Mouse (Mus musculus): ENCODE results near the gene Rbp4. TPM values are rescaled to one million over a fixed set of nuclear protein-coding genes. Genes with fewer than 3 reads are reported as not detected.

Gene Rbp4
- 0.76 and 1.3 TPM in 2 replicates for polyA plus RNA-seq (2011; ENCODE audit: insufficient read length, low read depth, missing spikeins)

DNA sequence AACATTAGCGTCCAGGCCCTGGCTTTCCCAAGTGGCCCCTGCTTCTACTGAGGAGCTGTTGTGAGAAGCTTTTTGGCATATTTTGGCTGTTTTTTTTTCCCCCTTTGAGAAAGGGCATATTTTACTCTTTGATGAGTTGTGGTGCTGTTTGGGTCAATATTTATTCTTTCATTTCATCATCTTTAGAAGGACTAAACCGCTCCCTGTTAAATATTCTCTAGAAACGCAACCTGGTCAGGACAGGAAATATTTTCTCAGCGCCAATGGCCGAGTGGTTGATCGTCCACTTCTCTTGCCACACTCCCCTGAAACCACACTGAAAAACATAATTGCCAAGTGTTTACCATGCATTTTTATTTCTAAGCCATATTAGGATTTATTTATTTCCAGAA lies at the start of gene Rbp4:
Rbp4 (minus strand) TSS at position 63 of the 392 bp plus-strand sequence.
- Histone ChIP-seq H3K4me3 (ENCODE audit: insufficient read depth, low read length) (peak within 1 kb of the TSS; percentile 28), H3K27ac (ENCODE audit: insufficient read depth, low read length) (no peak within 1 kb of the TSS), H3K4me1 (ENCODE audit: control insufficient read depth, insufficient read depth, low read length) (no peaks in the 10 kb centered on the region)
- TF ChIP-seq CTCF (IDR thresholded peaks at IDR 0.05; ENCODE audit: borderline replicate concordance, insufficient read depth, low read length) (no peak), POLR2A (IDR thresholded peaks at IDR 0.05; ENCODE audit: low read depth, low read length) (no peak)

DNA sequence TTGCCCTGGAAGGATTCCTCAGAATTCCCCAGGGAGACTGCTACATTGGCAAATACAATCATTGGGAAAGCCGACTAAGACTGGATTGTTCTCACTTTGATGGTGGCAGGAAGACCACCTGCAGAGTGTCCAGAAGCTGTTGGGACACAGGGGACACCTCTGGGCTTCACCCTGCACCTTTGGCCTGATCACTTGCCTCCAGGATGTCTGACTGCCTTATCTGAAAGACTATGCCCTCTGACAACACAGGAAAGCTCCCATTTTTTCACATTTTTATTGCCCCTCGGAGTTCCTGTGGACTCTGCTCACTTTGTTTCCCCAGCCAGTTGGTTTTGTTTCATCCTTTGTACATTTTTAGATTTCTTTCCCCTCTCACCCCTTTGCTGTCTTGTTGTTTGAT lies 39.6 kb upstream of the Rbp4 start:
- Histone ChIP-seq H3K4me3 (ENCODE audit: insufficient read depth, low read length) (no peak overlapping the region), H3K27ac (ENCODE audit: insufficient read depth, low read length) (no peak overlapping the region), H3K4me1 (ENCODE audit: control insufficient read depth, insufficient read depth, low read length) (no peaks in the 10 kb centered on the region)
- TF ChIP-seq POLR2A (IDR thresholded peaks at IDR 0.05; ENCODE audit: low read depth, low read length) (no peak), CTCF (IDR thresholded peaks at IDR 0.05; ENCODE audit: borderline replicate concordance, insufficient read depth, low read length) (no peak)

DNA sequence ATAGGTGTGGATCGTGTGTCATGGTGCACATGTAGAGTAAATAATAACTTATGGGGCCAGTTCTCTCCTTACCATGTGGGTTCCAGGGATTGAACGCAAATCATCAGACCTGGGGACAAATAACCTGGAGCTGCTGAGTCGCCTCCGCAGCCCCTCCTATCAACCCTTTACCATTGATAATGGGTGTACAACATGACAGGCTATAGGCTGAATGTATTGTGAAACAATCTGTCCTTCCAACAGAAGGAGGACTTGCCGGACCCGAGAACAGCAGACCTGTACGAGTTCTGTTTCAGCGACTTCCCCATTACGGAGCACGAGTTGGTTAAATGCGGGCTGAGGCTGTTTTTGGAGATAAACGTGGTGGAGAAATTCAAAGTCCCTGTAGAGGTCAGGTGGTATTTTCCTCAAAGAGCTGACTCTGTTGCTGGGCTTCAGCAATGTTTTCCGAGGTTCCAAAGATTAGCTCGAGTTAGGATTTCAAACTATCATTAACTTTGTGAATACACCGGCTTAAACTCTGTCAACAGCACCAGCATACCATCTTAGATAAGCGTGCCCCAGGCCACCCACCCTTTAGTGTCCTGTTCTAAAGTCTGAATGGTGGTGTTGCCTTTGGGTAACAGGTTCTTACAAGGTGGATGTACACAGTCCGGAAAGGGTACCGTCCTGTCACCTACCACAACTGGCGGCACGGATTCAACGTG lies 36.7 kb upstream of the Rbp4 start:
- H3K4me1 ChIP-seq (ENCODE audit: control insufficient read depth, insufficient read depth, low read length) = no peaks in the 10 kb centered on the region
- H3K4me3 ChIP-seq (ENCODE audit: insufficient read depth, low read length) = no peak overlapping the region
- no peak overlapping the region for H3K27ac ChIP-seq (ENCODE audit: insufficient read depth, low read length)
- TF ChIP-seq CTCF (IDR thresholded peaks at IDR 0.05; ENCODE audit: borderline replicate concordance, insufficient read depth, low read length) (no peak), POLR2A (IDR thresholded peaks at IDR 0.05; ENCODE audit: low read depth, low read length) (no peak)

DNA sequence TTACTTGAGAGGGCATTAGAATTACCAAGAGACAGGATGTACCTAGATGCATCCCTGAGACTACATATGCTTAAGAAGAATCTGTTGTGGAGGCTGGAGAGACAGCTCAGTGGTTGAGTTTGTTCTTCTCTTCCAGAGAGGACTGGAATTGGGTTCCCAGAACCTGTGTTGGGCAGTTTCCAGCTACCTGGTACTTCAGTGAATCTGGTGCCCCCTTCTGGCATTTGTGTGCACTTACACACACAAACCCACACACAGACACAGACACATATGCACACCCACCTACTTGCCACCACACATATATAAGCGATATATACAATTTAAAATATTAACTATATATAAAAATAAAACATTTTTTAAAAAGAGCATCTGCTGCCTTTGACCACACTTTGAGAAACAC lies 31.2 kb upstream of the Rbp4 start:
- no peak overlapping the region for H3K4me3 ChIP-seq (ENCODE audit: insufficient read depth, low read length)
- TF ChIP-seq CTCF (IDR thresholded peaks at IDR 0.05; ENCODE audit: borderline replicate concordance, insufficient read depth, low read length) = no peak
- TF ChIP-seq POLR2A (IDR thresholded peaks at IDR 0.05; ENCODE audit: low read depth, low read length) = no peak
- no peaks in the 10 kb centered on the region for H3K4me1 ChIP-seq (ENCODE audit: control insufficient read depth, insufficient read depth, low read length)
- H3K27ac ChIP-seq (ENCODE audit: insufficient read depth, low read length) = no peak overlapping the region

DNA sequence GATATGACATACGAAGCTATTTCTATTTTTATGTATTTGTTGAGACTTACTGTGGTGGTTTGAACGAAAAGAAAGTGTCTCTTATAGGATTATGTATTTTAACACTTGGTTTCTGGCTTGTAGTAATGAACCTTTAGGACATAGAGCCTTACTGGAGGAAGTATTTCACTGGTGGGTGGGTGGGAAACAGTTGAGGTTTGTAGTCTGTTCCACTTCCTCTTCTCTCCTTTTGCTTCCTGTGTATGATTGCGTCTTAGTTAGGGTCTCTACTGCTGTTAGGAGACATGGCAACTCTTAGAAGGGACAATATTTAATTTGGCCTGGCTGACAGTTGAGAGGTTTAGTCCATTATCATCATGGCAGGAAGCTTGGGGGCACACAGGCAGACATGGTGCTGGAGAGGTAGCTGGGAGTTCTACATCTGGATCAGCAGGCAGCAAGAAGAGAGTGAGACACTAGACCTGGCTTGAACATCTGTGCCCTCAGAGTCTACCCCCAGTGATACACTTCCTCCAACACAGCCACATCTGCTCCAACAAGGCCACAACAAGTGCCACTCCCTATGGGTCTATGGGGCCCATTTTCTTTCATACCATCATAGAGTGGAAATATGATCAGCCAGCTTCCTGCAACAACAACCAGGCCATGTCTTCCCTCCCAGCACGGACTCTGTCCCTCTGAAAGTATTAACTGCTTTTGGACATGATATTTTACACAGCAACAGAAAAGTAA lies 18.6 kb upstream of the Rbp4 start:
- Histone ChIP-seq H3K27ac (ENCODE audit: insufficient read depth, low read length) (no peak overlapping the region), H3K4me1 (ENCODE audit: control insufficient read depth, insufficient read depth, low read length) (no peaks in the 10 kb centered on the region), H3K4me3 (ENCODE audit: insufficient read depth, low read length) (no peak overlapping the region)
- TF ChIP-seq POLR2A (IDR thresholded peaks at IDR 0.05; ENCODE audit: low read depth, low read length) = no peak
- no peak for TF ChIP-seq CTCF (IDR thresholded peaks at IDR 0.05; ENCODE audit: borderline replicate concordance, insufficient read depth, low read length)

DNA sequence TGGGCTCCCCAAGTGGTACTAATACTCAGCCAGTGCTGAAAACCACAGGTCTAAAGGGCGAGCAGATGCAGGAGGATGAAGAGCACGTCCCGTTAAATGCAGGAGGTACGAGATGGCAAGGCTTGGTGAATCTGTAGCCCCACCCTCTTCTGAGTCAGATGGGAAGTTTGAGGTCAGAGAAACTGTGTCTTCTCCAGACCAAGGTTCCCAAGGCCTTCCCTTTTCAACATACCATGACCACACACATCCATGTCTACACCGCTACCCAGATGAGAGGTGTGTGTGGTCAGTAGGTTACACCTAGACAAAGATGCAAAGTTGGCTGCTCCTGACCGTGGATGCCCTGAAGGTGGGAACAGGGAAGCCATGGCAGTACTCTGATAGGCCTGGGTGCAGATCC lies 9.7 kb upstream of the Rbp4 start:
- no peak for TF ChIP-seq CTCF (IDR thresholded peaks at IDR 0.05; ENCODE audit: borderline replicate concordance, insufficient read depth, low read length)
- no peak for TF ChIP-seq POLR2A (IDR thresholded peaks at IDR 0.05; ENCODE audit: low read depth, low read length)
- no peak overlapping the region for H3K27ac ChIP-seq (ENCODE audit: insufficient read depth, low read length)
- no peaks in the 10 kb centered on the region for H3K4me1 ChIP-seq (ENCODE audit: control insufficient read depth, insufficient read depth, low read length)
- no peak overlapping the region for H3K4me3 ChIP-seq (ENCODE audit: insufficient read depth, low read length)

DNA sequence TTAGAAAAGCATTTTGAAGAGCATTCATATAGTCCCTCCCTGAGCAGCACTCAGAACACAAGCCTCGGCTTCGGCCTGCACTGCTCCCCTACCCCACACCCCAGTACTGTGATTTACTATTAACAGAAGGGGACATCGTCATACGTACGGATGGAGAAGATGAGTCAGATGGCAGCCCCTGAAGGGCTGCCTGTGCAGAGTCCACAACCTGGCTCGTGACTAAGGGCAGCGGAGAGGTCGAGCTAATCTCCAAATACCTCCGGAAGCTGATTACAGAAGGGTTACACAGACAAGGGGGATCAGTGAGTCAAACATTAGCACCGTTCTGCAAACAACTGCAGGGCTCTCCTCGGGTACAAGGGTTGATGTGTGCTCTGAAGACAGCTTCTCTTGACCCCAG lies 8.9 kb upstream of the Rbp4 start:
- Histone ChIP-seq H3K27ac (ENCODE audit: insufficient read depth, low read length) (no peak overlapping the region), H3K4me1 (ENCODE audit: control insufficient read depth, insufficient read depth, low read length) (no peaks in the 10 kb centered on the region), H3K4me3 (ENCODE audit: insufficient read depth, low read length) (no peak overlapping the region)
- TF ChIP-seq CTCF (IDR thresholded peaks at IDR 0.05; ENCODE audit: borderline replicate concordance, insufficient read depth, low read length) (no peak), POLR2A (IDR thresholded peaks at IDR 0.05; ENCODE audit: low read depth, low read length) (no peak)

DNA sequence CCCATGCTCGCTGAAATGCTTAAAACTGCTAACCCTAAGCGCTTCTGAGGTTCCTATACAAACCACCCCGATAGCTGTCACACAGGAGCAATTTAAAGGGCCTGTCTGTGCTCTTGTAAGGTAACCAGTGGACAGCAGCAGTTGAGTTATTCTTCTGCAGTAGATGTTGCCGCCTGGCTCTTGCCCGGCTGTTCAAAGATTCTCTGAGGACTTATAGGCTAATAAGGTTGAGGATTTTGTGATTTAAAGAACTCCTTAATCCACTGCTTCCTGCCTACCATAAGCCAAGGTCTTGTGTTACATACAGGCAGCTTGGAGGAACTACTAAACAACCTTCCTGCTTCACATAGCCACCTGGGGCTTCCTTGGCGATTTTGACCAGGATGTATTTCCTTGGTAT lies 7.4 kb upstream of the Rbp4 start, which contains the start of gene Pde6c:
Pde6c (plus strand) TSS at position 301 of the 400 bp plus-strand sequence.
- Histone ChIP-seq H3K4me1 (ENCODE audit: control insufficient read depth, insufficient read depth, low read length) (no peaks in the 10 kb centered on the region), H3K27ac (ENCODE audit: insufficient read depth, low read length) (no peak within 1 kb of the TSS), H3K4me3 (ENCODE audit: insufficient read depth, low read length) (no peak within 1 kb of the TSS)
- no peak for TF ChIP-seq POLR2A (IDR thresholded peaks at IDR 0.05; ENCODE audit: low read depth, low read length)
- no peak for TF ChIP-seq CTCF (IDR thresholded peaks at IDR 0.05; ENCODE audit: borderline replicate concordance, insufficient read depth, low read length)

DNA sequence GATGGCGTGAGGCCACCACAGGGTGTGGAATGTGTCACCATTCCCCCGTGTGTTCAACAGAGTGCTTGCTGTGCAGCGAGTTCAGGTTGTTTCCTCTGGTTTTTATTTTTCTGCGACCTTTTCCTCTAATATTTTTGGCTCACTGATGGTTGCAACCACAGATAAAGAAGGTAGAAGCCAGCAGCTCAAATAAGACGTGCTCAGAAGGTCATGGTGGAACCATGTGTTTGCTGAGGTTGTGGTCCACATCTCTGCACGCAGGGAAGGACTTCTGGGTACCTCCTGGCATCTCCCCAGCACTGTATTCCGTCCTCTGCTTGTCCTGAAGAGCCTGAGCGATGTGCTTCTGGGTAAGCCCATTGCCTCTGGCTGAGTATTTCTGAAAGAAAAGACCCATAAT lies 1.6 kb upstream of the Rbp4 start:
- H3K27ac ChIP-seq (ENCODE audit: insufficient read depth, low read length) = no peak overlapping the region
- no peak overlapping the region for H3K4me3 ChIP-seq (ENCODE audit: insufficient read depth, low read length)
- no peak for TF ChIP-seq POLR2A (IDR thresholded peaks at IDR 0.05; ENCODE audit: low read depth, low read length)
- TF ChIP-seq CTCF (IDR thresholded peaks at IDR 0.05; ENCODE audit: borderline replicate concordance, insufficient read depth, low read length) = no peak
- H3K4me1 ChIP-seq (ENCODE audit: control insufficient read depth, insufficient read depth, low read length) = no peaks in the 10 kb centered on the region
